Mouse (Mus musculus) C2C12 (cell line): ENCODE data around the gene Flt3.

Source experiments
- CEBPB ChIP-seq: IDR thresholded peaks from one replicate; pipeline ENCODE4 v1.6.1; 2011; ENCODE audit warnings: low read depth, mild to moderate bottlenecking, control low read depth, moderate library complexity
- CTCF ChIP-seq: IDR thresholded peaks from one replicate; pipeline ENCODE4 v1.5.1; 2011; ENCODE audit not compliant: control insufficient read depth, insufficient read depth, insufficient read length
- FOSL1 ChIP-seq: IDR thresholded peaks from one replicate; pipeline ENCODE4 v1.8.0; 2011; ENCODE audit warnings: mild to moderate bottlenecking, low read length; ENCODE audit not compliant: poor library complexity, insufficient read depth, severe bottlenecking
- MAX ChIP-seq: IDR thresholded peaks from one replicate; pipeline ENCODE4 v1.6.1; 2011; ENCODE audit warnings: mild to moderate bottlenecking, control low read depth
- MYOD1 ChIP-seq: IDR thresholded peaks from one replicate; pipeline ENCODE4 v1.6.1; 2011; ENCODE audit warnings: low read depth; ENCODE audit not compliant: control insufficient read depth, insufficient read length
- MYOG ChIP-seq: IDR thresholded peaks from one replicate; pipeline ENCODE4 v1.6.1; 2011; ENCODE audit not compliant: control insufficient read depth, insufficient read length; ENCODE audit errors: extremely low read depth
- USF1 ChIP-seq: IDR thresholded peaks from one replicate; pipeline ENCODE4 v1.6.1; 2011; ENCODE audit warnings: low read depth, mild to moderate bottlenecking, control low read depth, moderate library complexity

DNA sequence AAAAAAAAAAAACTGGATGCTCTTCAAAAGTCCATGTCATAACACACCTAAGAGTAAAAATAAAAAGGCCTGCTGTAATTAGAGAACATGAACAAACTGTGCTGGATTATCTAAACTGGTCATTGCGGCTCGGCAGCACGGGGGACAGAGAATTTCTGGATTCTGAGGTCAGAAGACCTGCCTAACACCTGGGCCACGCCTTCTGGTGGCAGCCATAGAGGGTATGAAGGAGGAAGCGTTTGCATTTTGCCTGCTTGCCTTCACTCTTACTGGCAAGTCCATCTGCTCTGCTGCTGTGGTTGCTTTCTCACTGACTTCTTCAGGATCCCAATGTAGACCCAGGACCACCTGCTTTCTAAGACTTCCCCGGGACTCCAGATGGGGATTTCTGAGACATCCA is 57.4 kb downstream of the Flt3 start:
- TF ChIP-seq CTCF (no peak), MYOG (no peak), MAX (no peak), USF1 (no peak), FOSL1 (no peak), CEBPB (no peak), MYOD1 (no peak)
